Mouse (Mus musculus) embryonic facial prominence, embryonic 11.5 days (tissue): ENCODE results near the gene Tmem107. TPM values are rescaled to one million over a fixed set of nuclear protein-coding genes. Genes with fewer than 3 reads are reported as not detected.
A peak's percentile ranks its signal among the peaks of the same experiment; 100 is the strongest.

Experiments used
- ATAC-seq: fragments of 200-750 bp; cut with Nextera tagmentation; replicated peaks from 2 replicates; pipeline ENCODE4 v1.8.0; 2017; ENCODE audit warnings: low read depth; ENCODE audit not compliant: insufficient number of reproducible peaks, low FRiP score, low TSS enrichment
- DNase-seq: peaks from one replicate; pipeline ENCODE4 v3.0.0-alpha.2; 2015; ENCODE audit warnings: low spot score
- H3K27ac ChIP-seq: fragments of 300-500 bp; sonication (generic); replicated peaks from 2 replicates; pipeline ENCODE4 v1.5.1; 2014; ENCODE audit warnings: mild to moderate bottlenecking, low read depth, low read length, control low read depth
- H3K27me3 ChIP-seq: fragments of 300-500 bp; sonication (generic); 2 replicates; pipeline ENCODE4 v1.6.1; 2014; ENCODE audit warnings: mild to moderate bottlenecking, low read length, moderate library complexity, mixed read lengths; ENCODE audit not compliant: control insufficient read depth, insufficient read depth
- H3K36me3 ChIP-seq: fragments of 300-500 bp; sonication (generic); replicated peaks from 2 replicates; pipeline ENCODE4 v1.6.1; 2014; ENCODE audit warnings: low read depth, mild to moderate bottlenecking, low read length, moderate library complexity, mixed read lengths; ENCODE audit not compliant: control insufficient read depth, insufficient read depth
- H3K4me1 ChIP-seq: fragments of 300-500 bp; sonication (generic); 2 replicates; pipeline ENCODE4 v1.6.1; 2014; ENCODE audit warnings: low read length, mixed read lengths; ENCODE audit not compliant: control insufficient read depth, insufficient read depth
- H3K4me2 ChIP-seq: fragments of 300-500 bp; sonication (generic); 2 replicates; pipeline ENCODE4 v1.6.1; 2014; ENCODE audit warnings: low read depth, mild to moderate bottlenecking, control low read depth, low read length, moderate library complexity
- H3K4me3 ChIP-seq: fragments of 300-500 bp; sonication (generic); 2 replicates; pipeline ENCODE4 v1.5.1; 2014; ENCODE audit warnings: low read depth, low read length, control low read depth
- H3K9ac ChIP-seq: fragments of 300-500 bp; sonication (generic); replicated peaks from 2 replicates; pipeline ENCODE4 v1.6.1; 2014; ENCODE audit warnings: mild to moderate bottlenecking, control low read depth, low read length
- H3K9me3 ChIP-seq: fragments of 300-500 bp; sonication (generic); replicated peaks from 2 replicates; pipeline ENCODE4 v1.6.1; 2016; ENCODE audit warnings: mild to moderate bottlenecking, low read length, inconsistent platforms, mixed read lengths; ENCODE audit not compliant: control insufficient read depth
- WGBS: fragments of 180-500 bp; shearing (Covaris S2); extraction: QIAGEN DNeasy Blood & Tissue Kit; methylation state at CpG from one replicate; pipeline ENCODE4 v1.1.7; 2014; 5-methylcytosine and 5-hydroxymethylcytosine counted together
- polyA plus RNA-seq: library from polyadenylated mRNA; unstranded; fragments of >200 nt; fragmentation: Nextera tagmentation; extraction: Ambion mirVana; gene quantifications from 2 replicates; pipeline ENCODE4 v1.2.1, GENCODE M21; 2014

Tmem107 gene
- polyA plus RNA-seq, 1 experiment from 2014 or later: 40.4 TPM

- Histone ChIP-seq H3K27ac (no peak overlapping the region), H3K4me1 (peaks cover 3% of the 10 kb centered on the region)
These were observed 48.2 kb downstream of the Tmem107 start for GRCm38 (mm10) chr11:69118765-69119164.

GRCm38 (mm10) chr11:69119446-69120155 is 49.0 kb downstream of the Tmem107 start:
- Histone ChIP-seq H3K9me3 (no peaks in the 10 kb centered on the region), H3K4me3 (peak overlapping the region; percentile 75), H3K4me2 (peak overlapping the region; percentile 97; the same call in 1 of the 2 replicates), H3K9ac (no peak overlapping the region), H3K27me3 (peaks cover 8% of the 10 kb centered on the region), H3K27ac (no peak overlapping the region), H3K36me3 (no peaks in the 10 kb centered on the region), H3K4me1 (peaks cover 3% of the 10 kb centered on the region)
- 27% methylated on average over 14 of the region's 14 CpGs for WGBS
- ATAC-seq: no peak
- DNase-seq: peak; percentile 6

More at GRCm38 (mm10) chr11:69118765-69119164, 48.2 kb downstream of the Tmem107 start:
- Histone ChIP-seq H3K4me2 (peak overlapping the region; percentile 54), H3K9ac (no peak overlapping the region), H3K9me3 (no peaks in the 10 kb centered on the region), H3K36me3 (no peaks in the 10 kb centered on the region), H3K4me3 (peak overlapping the region; percentile 82), H3K27me3 (peaks cover 8% of the 10 kb centered on the region)
- WGBS: 0% methylated on average over 15 of the region's 15 CpGs
- DNase-seq (peak; percentile 94), ATAC-seq (no peak)

GRCm38 (mm10) chr11:69120221-69121000 is 49.8 kb downstream of the Tmem107 start, which contains the start of gene Hes7:
Hes7 (plus strand) TSS chr11:69120404.
- H3K27me3 ChIP-seq: peaks cover 8% of the 10 kb centered on the region
- no peak within 1 kb of the TSS for H3K27ac ChIP-seq
- H3K9me3 ChIP-seq: no peaks in the 10 kb centered on the region
- ATAC-seq (no peak), DNase-seq (peak; percentile 68)
- peaks cover 3% of the 10 kb centered on the region for H3K4me1 ChIP-seq
- peak within 1 kb of the TSS; percentile 97 for H3K4me2 ChIP-seq
- no peaks in the 10 kb centered on the region for H3K36me3 ChIP-seq
- H3K9ac ChIP-seq: peak within 1 kb of the TSS; percentile 58
- peak within 1 kb of the TSS; percentile 75 for H3K4me3 ChIP-seq
- 1% methylated on average over 27 of the region's 27 CpGs for WGBS

DNA sequence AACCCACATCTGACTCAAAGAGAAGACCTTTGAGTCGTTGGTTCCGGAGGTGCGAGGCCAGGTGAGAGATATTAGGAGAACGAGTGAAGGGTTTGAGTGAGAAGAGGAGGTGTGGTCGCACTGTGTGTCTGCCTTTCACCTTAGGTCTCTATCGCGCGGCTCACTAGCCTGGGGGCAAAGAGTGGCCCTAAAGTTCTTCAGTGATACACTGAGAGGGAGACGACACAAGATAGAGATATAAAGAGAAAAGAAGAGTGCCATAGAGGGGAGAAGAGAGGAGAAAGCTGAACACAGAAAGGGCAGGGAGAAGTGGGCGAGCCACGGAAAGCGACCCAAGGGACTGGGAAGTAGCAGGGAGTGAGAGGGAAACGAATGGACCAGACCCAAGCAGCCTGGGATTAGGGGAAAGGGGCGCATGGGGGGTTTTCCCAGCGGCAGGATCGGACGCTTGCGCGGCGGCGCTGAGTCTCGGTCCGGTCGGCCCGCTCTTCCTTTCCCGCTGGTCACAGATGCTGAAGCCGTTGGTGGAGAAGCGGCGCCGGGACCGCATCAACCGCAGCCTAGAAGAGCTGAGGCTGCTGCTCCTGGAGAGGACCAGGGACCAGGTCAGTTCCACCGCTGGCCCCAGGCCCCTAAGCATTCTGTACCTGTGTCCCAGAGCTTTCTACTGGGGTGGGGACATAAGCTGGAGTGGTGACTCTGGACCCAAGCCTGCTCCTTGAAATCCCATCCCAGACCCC is 50.6 kb downstream of the Tmem107 start:
- under 1% methylated on average over 32 of the region's 33 CpGs for WGBS
- H3K4me1 ChIP-seq: peaks cover 3% of the 10 kb centered on the region
- H3K27ac ChIP-seq: no peak overlapping the region

GRCm38 (mm10) chr11:69121741-69122335 is 51.2 kb downstream of the Tmem107 start:
- H3K27ac ChIP-seq: peak overlapping the region; percentile 52
- WGBS: under 1% methylated on average over 28 of the region's 32 CpGs
- H3K4me1 ChIP-seq: peaks cover 3% of the 10 kb centered on the region

More for the DNA sequence above, 50.6 kb downstream of the Tmem107 start:
- peak overlapping the region; percentile 58 for H3K9ac ChIP-seq
- H3K27me3 ChIP-seq: peaks cover 8% of the 10 kb centered on the region
- no peaks in the 10 kb centered on the region for H3K36me3 ChIP-seq
- H3K9me3 ChIP-seq: no peaks in the 10 kb centered on the region
- DNase-seq (peak; percentile 39), ATAC-seq (no peak)
- peak overlapping the region; percentile 97 for H3K4me2 ChIP-seq
- peak overlapping the region; percentile 75 for H3K4me3 ChIP-seq

GRCm38 (mm10) chr11:69122336-69122951 is 51.8 kb downstream of the Tmem107 start, which contains the start of gene 9130213A22Rik:
9130213A22Rik (minus strand) TSS chr11:69122589.
- Histone ChIP-seq H3K36me3 (no peaks in the 10 kb centered on the region), H3K27ac (peak within 1 kb of the TSS; percentile 52), H3K4me3 (peak within 1 kb of the TSS; percentile 75), H3K9me3 (no peaks in the 10 kb centered on the region), H3K27me3 (peaks cover 8% of the 10 kb centered on the region; the same call in 1 of the 2 replicates), H3K4me1 (peaks cover 3% of the 10 kb centered on the region), H3K9ac (peak within 1 kb of the TSS; percentile 58), H3K4me2 (peak within 1 kb of the TSS; percentile 97)
- ATAC-seq (peak; percentile 53), DNase-seq (peak; percentile 92)
- under 1% methylated on average over 52 of the region's 66 CpGs for WGBS

More at GRCm38 (mm10) chr11:69121741-69122335, 51.2 kb downstream of the Tmem107 start:
- DNase-seq (peak; percentile 68), ATAC-seq (no peak)
- H3K9me3 ChIP-seq: no peaks in the 10 kb centered on the region
- no peaks in the 10 kb centered on the region for H3K36me3 ChIP-seq
- peaks cover 8% of the 10 kb centered on the region for H3K27me3 ChIP-seq
- peak overlapping the region; percentile 75 for H3K4me3 ChIP-seq
- peak overlapping the region; percentile 58 for H3K9ac ChIP-seq
- peak overlapping the region; percentile 97 for H3K4me2 ChIP-seq
